Mouse (Mus musculus): ENCODE measurements around the gene Apopt1.

Gene Apopt1

GRCm38 (mm10) chr12:111682003-111682402 is 31.1 kb upstream of the Apopt1 start:
- DNase-seq, result no peak

- DNase-seq, result no peak
These were observed 30.3 kb upstream of the Apopt1 start for GRCm38 (mm10) chr12:111682806-111683205.

GRCm38 (mm10) chr12:111686390-111686789 is 26.7 kb upstream of the Apopt1 start:
- no peak for DNase-seq

- peak; percentile 78 for DNase-seq
These were observed 25.6 kb upstream of the Apopt1 start for GRCm38 (mm10) chr12:111687350-111688068.

GRCm38 (mm10) chr12:111688069-111688428 is 25.0 kb upstream of the Apopt1 start:
- no peak for DNase-seq

- DNase-seq, result peak; percentile 40
These were observed 23.6 kb upstream of the Apopt1 start for GRCm38 (mm10) chr12:111689426-111689825.

- peak; percentile 46 for DNase-seq
These were observed 21.7 kb upstream of the Apopt1 start for GRCm38 (mm10) chr12:111691346-111691872.

- DNase-seq, result no peak
These were observed 20.2 kb upstream of the Apopt1 start for GRCm38 (mm10) chr12:111692899-111693298.

GRCm38 (mm10) chr12:111693341-111694270 is 19.5 kb upstream of the Apopt1 start:
- DNase-seq, result no peak

- peak; percentile 44 for DNase-seq
These were observed 18.7 kb upstream of the Apopt1 start for GRCm38 (mm10) chr12:111694271-111694781.

GRCm38 (mm10) chr12:111694880-111695804 is 17.9 kb upstream of the Apopt1 start:
- peak; percentile 43 for DNase-seq

GRCm38 (mm10) chr12:111696239-111696638 is 16.8 kb upstream of the Apopt1 start:
- DNase-seq, result peak; percentile 83

- no peak for DNase-seq
These were observed 15.4 kb upstream of the Apopt1 start for GRCm38 (mm10) chr12:111697708-111698107.

GRCm38 (mm10) chr12:111698346-111698913 is 14.6 kb upstream of the Apopt1 start:
- DNase-seq, result no peak

GRCm38 (mm10) chr12:111699542-111699941 is 13.5 kb upstream of the Apopt1 start:
- no peak for DNase-seq

GRCm38 (mm10) chr12:111700920-111701458 is 12.1 kb upstream of the Apopt1 start:
- no peak for DNase-seq

GRCm38 (mm10) chr12:111703301-111703700 is 9.8 kb upstream of the Apopt1 start:
- no peak for DNase-seq

- DNase-seq, result peak; percentile 70
These were observed 8.5 kb upstream of the Apopt1 start for GRCm38 (mm10) chr12:111704609-111705008.

GRCm38 (mm10) chr12:111705186-111705973 is 7.7 kb upstream of the Apopt1 start:
- peak; percentile 84 for DNase-seq

GRCm38 (mm10) chr12:111708181-111708580 is 4.9 kb upstream of the Apopt1 start:
- DNase-seq, result no peak

- DNase-seq, result no peak
These were observed 3.0 kb upstream of the Apopt1 start for GRCm38 (mm10) chr12:111710091-111710490.

All from lung, postnatal 14 days (tissue).